Mouse (Mus musculus) heart, postnatal 25 days (tissue): ENCODE data around the gene Ankrd13b. TPM values are rescaled to one million over a fixed set of nuclear protein-coding genes. Genes with fewer than 3 reads are reported as not detected.
A peak's percentile ranks its signal among the peaks of the same experiment; 100 is the strongest.
"Not testable (repeated sequence)": the region's sequence is repeated elsewhere in the genome, so short reads cannot be mapped to it uniquely, and the experiment has no call there.

ENCODE experiments used
- DNase-seq: peaks from one replicate; pipeline ENCODE4 v3.0.0; 2022; ENCODE audit warnings: low spot score
- intact Hi-C: fragments of 180-260 bp; cut with DNase I; formaldehyde crosslinking; loops from one replicate; pipeline ENCODE4 v1.15.1; 2025
- total RNA-seq, 2 experiments: library from RNA; stranded (reverse); gene quantifications; 2 replicates each; pipeline ENCODE4 v1.2.3; 2021

Ankrd13b gene
- total RNA-seq = 10 to 100 TPM; 10.7 to 11.7 TPM

- intact Hi-C loops = loop anchor here (2.0 kb wide), 1 partner anchor 23 kb away; no protein-coding TSS in a partner anchor
Measured at GRCm38 (mm10) chr11:77489591-77490235, at the start of gene Ankrd13b. Gene Ankrd13b, minus strand, starts transcription at chr11:77489678.

GRCm38 (mm10) chr11:77532202-77532846 lies 42.8 kb upstream of the Ankrd13b start:
- intact Hi-C loops = no loop called here
- no peak for DNase-seq

More at GRCm38 (mm10) chr11:77489591-77490235, at the start of gene Ankrd13b:
- DNase-seq = peak; percentile 49

- DNase-seq = no peak
- intact Hi-C loops = no loop called here
Measured at GRCm38 (mm10) chr11:77530862-77531261, 41.4 kb upstream of the Ankrd13b start.

GRCm38 (mm10) chr11:77529644-77530043 lies 40.2 kb upstream of the Ankrd13b start:
- DNase-seq = no peak
- intact Hi-C loops = no loop called here

- DNase-seq, intact Hi-C loops: not testable (repeated sequence)
Measured at GRCm38 (mm10) chr11:77528420-77528819, 38.9 kb upstream of the Ankrd13b start.

GRCm38 (mm10) chr11:77525804-77526486 lies 36.5 kb upstream of the Ankrd13b start:
- intact Hi-C loops = no loop called here
- DNase-seq = no peak

- intact Hi-C loops = no loop called here
- peak; percentile 6 for DNase-seq
Measured at GRCm38 (mm10) chr11:77520601-77521529, 31.4 kb upstream of the Ankrd13b start.

GRCm38 (mm10) chr11:77519043-77519442 lies 29.6 kb upstream of the Ankrd13b start, which contains the start of gene Gm10392:
Gene Gm10392, minus strand, starts transcription at chr11:77519198.
- intact Hi-C loops = loop anchor here (10.0 kb wide), 1 partner anchor 86 kb away; the partner anchor contains the start of gene Taok1
- peak; percentile 21 for DNase-seq

GRCm38 (mm10) chr11:77518051-77518798 lies 28.7 kb upstream of the Ankrd13b start:
- intact Hi-C loops = loop anchor here (10.0 kb wide), 1 partner anchor 87 kb away; the partner anchor contains the start of gene Taok1
- no peak for DNase-seq

GRCm38 (mm10) chr11:77516553-77517425 lies 27.3 kb upstream of the Ankrd13b start:
- intact Hi-C loops = loop anchor here (10.0 kb wide), 1 partner anchor 88 kb away; the partner anchor contains the start of gene Taok1
- no peak for DNase-seq

GRCm38 (mm10) chr11:77515637-77516552 lies 26.4 kb upstream of the Ankrd13b start, which contains the start of gene Trp53i13:
Gene Trp53i13, minus strand, starts transcription at chr11:77515980.
- DNase-seq = peak; percentile 9
- intact Hi-C loops = loop anchor here (10.0 kb wide), 1 partner anchor 89 kb away; the partner anchor contains the start of gene Taok1

- peak; percentile 80 for DNase-seq
- intact Hi-C loops = loop anchor here (10.0 kb wide), 1 partner anchor 90 kb away; the partner anchor contains the start of gene Taok1
Measured at GRCm38 (mm10) chr11:77514832-77515636, 25.6 kb upstream of the Ankrd13b start, which contains the start of gene Abhd15. Gene Abhd15, plus strand, starts transcription at chr11:77515121.

- intact Hi-C loops = loop anchor here (10.0 kb wide), 1 partner anchor 90 kb away; the partner anchor contains the start of gene Taok1
- no peak for DNase-seq
Measured at GRCm38 (mm10) chr11:77514281-77514831, 24.9 kb upstream of the Ankrd13b start.

- DNase-seq = peak; percentile 1
- intact Hi-C loops = loop anchor here (10.0 kb wide), 1 partner anchor 91 kb away; the partner anchor contains the start of gene Taok1
Measured at GRCm38 (mm10) chr11:77513811-77514170, 24.3 kb upstream of the Ankrd13b start.
